ENCODE assay signal across 30 mouse cellular contexts in genomic region chr6:112582022-112582421, GRCm38 (mm10).
A peak's percentile ranks its signal among the peaks of the same experiment; 100 is the strongest.
DNase-seq lines count a peak whose midpoint lies in the region; ATAC-seq and TF ChIP-seq lines count a peak whose summit lies in the region.
"Had no signal": no experiment of that assay in that cellular context is flagged by ENCODE, and none has a peak within 500 bp of the region (broad histone marks: within the 10 kb centered on the region; RNA-seq: fewer than 3 reads in every experiment).

No protein-coding gene starts in this region.

- DNase-seq in embryonic facial prominence, embryonic 14.5 days (ENCODE audit: low spot score): peak; percentile 19
- no peak for DNase-seq in embryonic facial prominence, embryonic 10.5 days (ENCODE audit: low spot score)
- DNase-seq in hindbrain, embryonic 11.5 days (ENCODE audit: low spot score): peak; percentile 5
- no peak for DNase-seq in hindbrain, embryonic 10.5 days (ENCODE audit: low spot score)
- DNase-seq in midbrain, embryonic 11.5 days (ENCODE audit: low spot score, missing footprints): no peak
- DNase-seq in brain, embryonic 14.5 days (ENCODE audit: low read depth): peak; percentile 40
- DNase-seq in liver, embryonic 11.5 days (ENCODE audit: low spot score): no peak
- DNase-seq: adrenal gland, postnatal 10 days; adrenal gland, postnatal 36 days; B cell, adult 2 months; cerebellum, adult 11 months; cerebellum, adult 8-10 months; cerebellum, postnatal 14 days; forebrain, postnatal 0 days; gastrocnemius, adult 2 months; gastrocnemius, postnatal 14 days; heart, adult 18-20 months; heart, postnatal 14 days; heart, postnatal 4 days had no signal

- H3K27ac ChIP-seq in embryonic facial prominence, embryonic 14.5 days (replicated peaks; ENCODE audit: low read depth, low read length): no peak overlapping the region
- H3K27ac ChIP-seq in embryonic facial prominence, embryonic 10.5 days (replicated peaks): no peak overlapping the region
- H3K27ac ChIP-seq in hindbrain, embryonic 11.5 days (ENCODE audit: low read depth, low read length): no peak overlapping the region
- no peak overlapping the region for H3K27ac ChIP-seq in hindbrain, embryonic 10.5 days
- H3K27ac ChIP-seq in midbrain, embryonic 13.5 days: no peak overlapping the region
- H3K27ac ChIP-seq in midbrain, embryonic 11.5 days (ENCODE audit: low read depth, low read length): no peak overlapping the region
- no peak overlapping the region for H3K27ac ChIP-seq in liver, embryonic 11.5 days (ENCODE audit: low read depth, low read length)
- H3K27ac ChIP-seq: embryonic facial prominence, embryonic 12.5 days; forebrain, embryonic 13.5 days; gastrocnemius, adult 2 months; heart, embryonic 10.5 days; heart, embryonic 13.5 days; hindbrain, embryonic 14.5 days had no signal

- H3K36me3 ChIP-seq in embryonic facial prominence, embryonic 14.5 days (ENCODE audit: control insufficient read depth, insufficient read depth, low read length): no peaks in the 10 kb centered on the region
- H3K36me3 ChIP-seq in embryonic facial prominence, embryonic 10.5 days (replicated peaks): no peaks in the 10 kb centered on the region
- H3K36me3 ChIP-seq in hindbrain, embryonic 11.5 days (ENCODE audit: control insufficient read depth, insufficient read depth, low read length): no peaks in the 10 kb centered on the region
- no peaks in the 10 kb centered on the region for H3K36me3 ChIP-seq in hindbrain, embryonic 10.5 days
- no peaks in the 10 kb centered on the region for H3K36me3 ChIP-seq in midbrain, embryonic 13.5 days
- no peaks in the 10 kb centered on the region for H3K36me3 ChIP-seq in midbrain, embryonic 11.5 days (ENCODE audit: control insufficient read depth, insufficient read depth, low read length)
- H3K36me3 ChIP-seq in liver, embryonic 11.5 days (ENCODE audit: control insufficient read depth, insufficient read depth, low read length): no peaks in the 10 kb centered on the region
- H3K36me3 ChIP-seq: embryonic facial prominence, embryonic 12.5 days; G1E; heart, embryonic 10.5 days; heart, embryonic 13.5 days had no signal

- WGBS in embryonic facial prominence, embryonic 14.5 days: 70% methylated on average over 4 of the region's 4 CpGs
- 80% methylated on average over 4 of the region's 4 CpGs for WGBS in embryonic facial prominence, embryonic 10.5 days
- WGBS in hindbrain, embryonic 11.5 days: 77% methylated on average over 4 of the region's 4 CpGs
- WGBS in hindbrain, embryonic 10.5 days: 76% methylated on average over 4 of the region's 4 CpGs
- 78% methylated on average over 4 of the region's 4 CpGs for WGBS in midbrain, embryonic 13.5 days
- WGBS in midbrain, embryonic 11.5 days: 79% methylated on average over 4 of the region's 4 CpGs
- WGBS in liver, embryonic 11.5 days: 75% methylated on average over 4 of the region's 4 CpGs

- H3K9ac ChIP-seq in embryonic facial prominence, embryonic 14.5 days (ENCODE audit: low read depth, low read length): no peak overlapping the region
- H3K9ac ChIP-seq in hindbrain, embryonic 11.5 days (ENCODE audit: low read depth, low read length): no peak overlapping the region
- no peak overlapping the region for H3K9ac ChIP-seq in midbrain, embryonic 13.5 days (replicated peaks)
- no peak overlapping the region for H3K9ac ChIP-seq in midbrain, embryonic 11.5 days (ENCODE audit: low read length)
- H3K9ac ChIP-seq in liver, embryonic 11.5 days (ENCODE audit: low read depth, low read length): no peak overlapping the region
- H3K9ac ChIP-seq: embryonic facial prominence, embryonic 12.5 days; forebrain, embryonic 13.5 days; forebrain, postnatal 0 days; heart, embryonic 13.5 days; hindbrain, embryonic 14.5 days had no signal

- no peaks in the 10 kb centered on the region for H3K4me1 ChIP-seq in embryonic facial prominence, embryonic 14.5 days (ENCODE audit: control insufficient read depth, insufficient read depth, low read length)
- no peaks in the 10 kb centered on the region for H3K4me1 ChIP-seq in embryonic facial prominence, embryonic 10.5 days
- no peaks in the 10 kb centered on the region for H3K4me1 ChIP-seq in hindbrain, embryonic 11.5 days (replicated peaks; ENCODE audit: control insufficient read depth, insufficient read depth, low read length)
- H3K4me1 ChIP-seq in hindbrain, embryonic 10.5 days (replicated peaks): no peaks in the 10 kb centered on the region
- no peaks in the 10 kb centered on the region for H3K4me1 ChIP-seq in midbrain, embryonic 13.5 days (replicated peaks)
- H3K4me1 ChIP-seq in midbrain, embryonic 11.5 days (ENCODE audit: control insufficient read depth, insufficient read depth, low read length): no peaks in the 10 kb centered on the region
- H3K4me1 ChIP-seq in liver, embryonic 11.5 days (replicated peaks; ENCODE audit: control insufficient read depth, insufficient read depth, low read length): no peaks in the 10 kb centered on the region
- H3K4me1 ChIP-seq: embryonic facial prominence, embryonic 12.5 days had no signal

- H3K4me3 ChIP-seq in embryonic facial prominence, embryonic 14.5 days (ENCODE audit: low read depth, low read length): no peak overlapping the region
- no peak overlapping the region for H3K4me3 ChIP-seq in embryonic facial prominence, embryonic 10.5 days
- no peak overlapping the region for H3K4me3 ChIP-seq in hindbrain, embryonic 11.5 days (ENCODE audit: low read depth, low read length)
- no peak overlapping the region for H3K4me3 ChIP-seq in hindbrain, embryonic 10.5 days
- no peak overlapping the region for H3K4me3 ChIP-seq in midbrain, embryonic 13.5 days (replicated peaks)
- H3K4me3 ChIP-seq in midbrain, embryonic 11.5 days (ENCODE audit: low read depth, low read length): no peak overlapping the region
- no peak overlapping the region for H3K4me3 ChIP-seq in liver, embryonic 11.5 days (ENCODE audit: low read depth, low read length)
- H3K4me3 ChIP-seq: embryonic facial prominence, embryonic 12.5 days; erythroblast, embryonic 14.5 days; forebrain, embryonic 13.5 days; gastrocnemius, adult 2 months; heart, embryonic 10.5 days; heart, embryonic 13.5 days had no signal

- H3K9me3 ChIP-seq in embryonic facial prominence, embryonic 14.5 days (ENCODE audit: control insufficient read depth, low read length): no peaks in the 10 kb centered on the region
- no peaks in the 10 kb centered on the region for H3K9me3 ChIP-seq in embryonic facial prominence, embryonic 10.5 days
- no peaks in the 10 kb centered on the region for H3K9me3 ChIP-seq in hindbrain, embryonic 11.5 days (ENCODE audit: control insufficient read depth, low read length)
- H3K9me3 ChIP-seq in hindbrain, embryonic 10.5 days: no peaks in the 10 kb centered on the region
- H3K9me3 ChIP-seq in midbrain, embryonic 13.5 days: no peaks in the 10 kb centered on the region
- no peaks in the 10 kb centered on the region for H3K9me3 ChIP-seq in midbrain, embryonic 11.5 days (ENCODE audit: control insufficient read depth, low read length)
- H3K9me3 ChIP-seq in liver, embryonic 11.5 days (ENCODE audit: control insufficient read depth, low read length): no peaks in the 10 kb centered on the region
- H3K9me3 ChIP-seq: embryonic facial prominence, embryonic 12.5 days; heart, embryonic 10.5 days; heart, embryonic 13.5 days had no signal

- ATAC-seq in embryonic facial prominence, embryonic 14.5 days (ENCODE audit: low read depth): no peak
- ATAC-seq in hindbrain, embryonic 11.5 days (ENCODE audit: low FRiP score): no peak
- 0 out of 2 replicates have a peak, but pooled peaks have one; percentile 11 for ATAC-seq in midbrain, embryonic 13.5 days
- ATAC-seq in midbrain, embryonic 11.5 days (ENCODE audit: low FRiP score): no peak
- ATAC-seq in liver, embryonic 11.5 days (replicated peaks; ENCODE audit: low FRiP score): no peak
- ATAC-seq: forebrain, embryonic 13.5 days; forebrain, postnatal 0 days; intestine, postnatal 0 days; Patski had no signal

- H3K27me3 ChIP-seq in embryonic facial prominence, embryonic 14.5 days (replicated peaks; ENCODE audit: control insufficient read depth, insufficient read depth, low read length): no peaks in the 10 kb centered on the region
- no peaks in the 10 kb centered on the region for H3K27me3 ChIP-seq in embryonic facial prominence, embryonic 10.5 days (replicated peaks; ENCODE audit: low read depth, poor library complexity, severe bottlenecking)
- H3K27me3 ChIP-seq in hindbrain, embryonic 11.5 days (ENCODE audit: control insufficient read depth, insufficient read depth, low read length): no peaks in the 10 kb centered on the region
- H3K27me3 ChIP-seq in hindbrain, embryonic 10.5 days (ENCODE audit: insufficient read depth, poor library complexity, severe bottlenecking): no peaks in the 10 kb centered on the region
- no peaks in the 10 kb centered on the region for H3K27me3 ChIP-seq in midbrain, embryonic 13.5 days
- H3K27me3 ChIP-seq in midbrain, embryonic 11.5 days (ENCODE audit: control insufficient read depth, insufficient read depth, low read length): no peaks in the 10 kb centered on the region
- H3K27me3 ChIP-seq in liver, embryonic 11.5 days (replicated peaks; ENCODE audit: control insufficient read depth, insufficient read depth, low read length): no peaks in the 10 kb centered on the region
- H3K27me3 ChIP-seq: CH12.LX; embryonic facial prominence, embryonic 12.5 days; forebrain, embryonic 13.5 days; heart, embryonic 13.5 days; Patski had no signal

- TF ChIP-seq CTCF in brain, embryonic 14.5 days (IDR thresholded peaks at IDR 0.05; ENCODE audit: borderline replicate concordance, extremely low read depth, insufficient read depth, insufficient read length): no peak

- no peak for TF ChIP-seq POLR2A in brain, embryonic 14.5 days (IDR thresholded peaks at IDR 0.05; ENCODE audit: borderline replicate concordance, extremely low read depth, insufficient read depth, insufficient read length, poor library complexity, severe bottlenecking)

- H3K4me2 ChIP-seq in embryonic facial prominence, embryonic 14.5 days (ENCODE audit: low read depth, low read length): no peak overlapping the region
- no peak overlapping the region for H3K4me2 ChIP-seq in hindbrain, embryonic 11.5 days (replicated peaks; ENCODE audit: low read depth, low read length)
- H3K4me2 ChIP-seq in midbrain, embryonic 13.5 days (replicated peaks): no peak overlapping the region
- H3K4me2 ChIP-seq in midbrain, embryonic 11.5 days: no peak overlapping the region
- no peak overlapping the region for H3K4me2 ChIP-seq in liver, embryonic 11.5 days
- H3K4me2 ChIP-seq: embryonic facial prominence, embryonic 12.5 days; forebrain, embryonic 13.5 days; heart, embryonic 13.5 days; hindbrain, embryonic 14.5 days had no signal

Comparison
In these comparisons a context has a peak if more than half of its experiments do, and no peak if none do; other contexts are left out.
1. DNase-seq: peak in embryonic facial prominence, embryonic 14.5 days (single experiment), hindbrain, embryonic 11.5 days (single experiment) and brain, embryonic 14.5 days (single experiment); none in embryonic facial prominence, embryonic 10.5 days (single experiment), hindbrain, embryonic 10.5 days (single experiment), midbrain, embryonic 11.5 days (single experiment) and liver, embryonic 11.5 days (single experiment).